Mouse (Mus musculus): Measurements from ENCODE around the gene Zfp385b.

GRCm38 (mm10) chr2:77576571-77576970, 242.9 kb downstream of the Zfp385b start:
- no peak for TF ChIP-seq CTCF (IDR thresholded peaks at IDR 0.05; ENCODE audit: low read depth, low read length)
- no peak for TF ChIP-seq POLR2A (IDR thresholded peaks at IDR 0.05; ENCODE audit: extremely low read depth, insufficient read depth, low read length)
